Mouse (Mus musculus) CH12.LX (cell line): ENCODE measurements around the gene Eva1a.

Experiments used
- CHD2 ChIP-seq: IDR thresholded peaks from 2 replicates; pipeline ENCODE4 v1.6.1; 2011; ENCODE audit warnings: low read length, improper control_type of control experiment
- CTCF ChIP-seq, 2 experiments: IDR thresholded peaks in 1 of 2; conservative IDR thresholded peaks in 1 of 2; 2 replicates each; pipeline ENCODE4 v1.5.1; 2011 to 2012; ENCODE audit warnings: low read depth in 2 of 2, low read length in 2 of 2, improper control_type of control experiment in 1 of 2, inconsistent platforms in 1 of 2, mild to moderate bottlenecking in 1 of 2, moderate library complexity in 1 of 2
- EP300 ChIP-seq: IDR thresholded peaks from 2 replicates; pipeline ENCODE4 v1.6.1; 2011; ENCODE audit warnings: low read length, improper control_type of control experiment
- MEF2A ChIP-seq: IDR thresholded peaks from 2 replicates; pipeline ENCODE4 v1.6.1; 2014; ENCODE audit warnings: low read depth, mild to moderate bottlenecking, inconsistent platforms, low read length, improper control_type of control experiment, borderline replicate concordance
- MYC ChIP-seq: IDR thresholded peaks from 2 replicates; pipeline ENCODE4 v1.6.1; 2011; ENCODE audit warnings: low read depth, mild to moderate bottlenecking, improper control_type of control experiment, low read length
- POLR2A ChIP-seq: IDR thresholded peaks from 2 replicates; pipeline ENCODE4 v1.6.1; 2011; ENCODE audit warnings: low read depth, mild to moderate bottlenecking, improper control_type of control experiment, low read length
- POLR2AphosphoS2 ChIP-seq: IDR thresholded peaks from 2 replicates; pipeline ENCODE4 v1.6.1; 2011; ENCODE audit warnings: low read depth, low read length, improper control_type of control experiment
- SMC3 ChIP-seq: IDR thresholded peaks from 2 replicates; pipeline ENCODE4 v1.6.1; 2011; ENCODE audit warnings: low read depth, low read length, improper control_type of control experiment
- TCF12 ChIP-seq: IDR thresholded peaks from 2 replicates; pipeline ENCODE4 v1.6.1; 2014; ENCODE audit warnings: low read depth, mild to moderate bottlenecking, inconsistent platforms, low read length, improper control_type of control experiment
- USF1 ChIP-seq: IDR thresholded peaks from 2 replicates; pipeline ENCODE4 v1.6.1; 2014; ENCODE audit warnings: low read depth, mild to moderate bottlenecking, inconsistent platforms, low read length, improper control_type of control experiment
- ZC3H11A ChIP-seq: IDR thresholded peaks from 2 replicates; pipeline ENCODE4 v1.6.1; 2012; ENCODE audit warnings: low read depth, mild to moderate bottlenecking, inconsistent platforms, low read length, improper control_type of control experiment
- ZNF384 ChIP-seq: IDR thresholded peaks from 2 replicates; pipeline ENCODE4 v1.6.1; 2012; ENCODE audit warnings: low read depth, low read length, improper control_type of control experiment, inconsistent platforms

DNA sequence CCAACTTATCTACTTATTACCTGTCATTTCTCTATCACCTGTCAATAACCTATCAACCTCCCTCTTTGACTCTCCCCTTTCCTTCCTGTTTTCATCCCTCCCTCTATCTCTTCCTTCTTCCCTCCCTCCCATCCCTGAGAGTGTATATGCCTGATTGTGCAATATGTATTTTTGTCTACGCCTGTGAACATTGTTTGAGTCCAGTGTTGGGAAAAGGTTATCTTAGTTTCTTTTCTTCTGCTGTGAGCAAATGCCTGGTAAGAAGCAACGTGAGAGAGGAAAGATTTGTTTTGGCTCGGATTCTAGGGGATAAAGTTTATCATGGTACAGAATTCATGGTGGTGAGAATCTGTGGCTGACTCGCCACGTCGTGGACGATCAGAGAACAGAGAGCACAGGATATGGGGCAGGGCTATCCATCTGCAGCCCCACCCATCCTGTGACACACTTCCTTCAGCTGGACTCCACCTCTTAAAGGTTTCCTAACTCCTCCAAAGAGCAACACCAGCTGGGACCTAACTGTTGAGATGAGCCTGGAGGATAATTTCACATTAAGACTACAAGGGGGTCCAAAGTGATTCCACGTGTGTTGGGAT is 44.6 kb downstream of the Eva1a start:
- TF ChIP-seq ZNF384 = no peak
- TF ChIP-seq CTCF (conservative IDR thresholded peaks at IDR 0.05 in 1 of 2, IDR thresholded peaks at IDR 0.05 in 1 of 2; ENCODE audit: low read depth in 2 of 2, low read length in 2 of 2) = no peak
- TF ChIP-seq POLR2A = no peak
- no peak for TF ChIP-seq TCF12
- TF ChIP-seq EP300 = no peak
- TF ChIP-seq MEF2A = no peak
- TF ChIP-seq POLR2AphosphoS2 = no peak
- no peak for TF ChIP-seq SMC3
- TF ChIP-seq MYC = no peak
- TF ChIP-seq CHD2 = no peak
- TF ChIP-seq ZC3H11A = no peak
- TF ChIP-seq USF1 = no peak
